Mouse (Mus musculus) bone marrow macrophage, adult 2 months (primary cell): ENCODE measurements around the gene Polr3e.
"Not testable (repeated sequence)": the region's sequence is repeated elsewhere in the genome, so short reads cannot be mapped to it uniquely, and the experiment has no call there.

Experiments used
- CTCF ChIP-seq: IDR thresholded peaks from 2 replicates; pipeline ENCODE4 v1.5.1; 2012; ENCODE audit warnings: low read depth, mild to moderate bottlenecking, low read length, moderate library complexity
- POLR2A ChIP-seq: IDR thresholded peaks from 2 replicates; pipeline ENCODE4 v1.6.1; 2012; ENCODE audit warnings: mild to moderate bottlenecking, low read depth, low read length, borderline replicate concordance

DNA sequence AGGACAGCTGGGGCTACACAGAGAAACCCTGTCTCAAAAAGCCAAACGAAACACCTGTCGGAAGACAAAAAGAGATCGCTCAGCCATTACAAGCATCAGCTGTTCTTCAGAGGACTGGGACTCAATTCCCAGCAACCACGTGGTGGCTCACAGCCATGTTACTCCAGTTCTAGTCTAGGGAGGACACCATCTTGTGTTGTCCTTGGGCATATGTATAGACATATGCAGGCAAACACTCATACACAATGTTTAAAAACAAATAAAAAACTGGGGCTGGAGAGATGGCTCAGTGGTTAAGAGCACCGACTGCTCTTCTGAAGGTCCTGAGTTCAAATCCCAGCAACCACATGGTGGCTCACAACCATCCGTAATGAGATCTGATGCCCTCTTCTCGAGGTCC lies 36.0 kb downstream of the Polr3e start:
- not testable (repeated sequence) for TF ChIP-seq POLR2A, CTCF
